Mouse (Mus musculus) hindbrain, postnatal 0 days (tissue): ENCODE results near the gene Nenf. TPM values are rescaled to one million over a fixed set of nuclear protein-coding genes. Genes with fewer than 3 reads are reported as not detected.

Experiments
- ATAC-seq: fragments of 200-750 bp; cut with Nextera tagmentation; 2 replicates; pipeline ENCODE4 v1.8.0; 2017; ENCODE audit warnings: mild to moderate bottlenecking, moderate TSS enrichment, moderate library complexity
- DNase-seq: peaks from one replicate; pipeline ENCODE4 v3.0.0-alpha.2; 2015; ENCODE audit warnings: low spot score
- H3K27ac ChIP-seq: fragments of 300-500 bp; sonication (generic); 2 replicates; pipeline ENCODE4 v1.5.1; 2014; ENCODE audit warnings: mild to moderate bottlenecking
- H3K27me3 ChIP-seq: fragments of 300-500 bp; sonication (generic); 2 replicates; pipeline ENCODE4 v1.6.1; 2014; ENCODE audit warnings: low read length, mixed read lengths; ENCODE audit not compliant: insufficient read depth
- H3K36me3 ChIP-seq: fragments of 300-500 bp; sonication (generic); 2 replicates; pipeline ENCODE4 v1.6.1; 2014; ENCODE audit warnings: low read length, mixed read lengths; ENCODE audit not compliant: insufficient read depth
- H3K4me1 ChIP-seq: fragments of 300-500 bp; sonication (generic); 2 replicates; pipeline ENCODE4 v1.6.1; 2014; ENCODE audit warnings: antibody characterized with exemption, low read length, mixed read lengths; ENCODE audit not compliant: insufficient read depth
- H3K4me2 ChIP-seq: fragments of 300-500 bp; sonication (generic); 2 replicates; pipeline ENCODE4 v1.6.1; 2014; ENCODE audit warnings: low read depth, mild to moderate bottlenecking, low read length, moderate library complexity, mixed read lengths
- H3K4me3 ChIP-seq: fragments of 300-500 bp; sonication (generic); 2 replicates; pipeline ENCODE4 v1.5.1; 2014; ENCODE audit warnings: low read length
- H3K9ac ChIP-seq: fragments of 300-500 bp; sonication (generic); replicated peaks from 2 replicates; pipeline ENCODE4 v1.6.1; 2014; ENCODE audit warnings: mild to moderate bottlenecking, low read length, moderate library complexity, mixed read lengths
- H3K9me3 ChIP-seq: fragments of 300-500 bp; sonication (generic); 2 replicates; pipeline ENCODE4 v1.6.1; 2016; ENCODE audit warnings: low read length, mixed read lengths
- CTCF ChIP-seq: IDR thresholded peaks from 2 replicates; pipeline ENCODE4 v1.5.1; 2016; ENCODE audit warnings: antibody characterized with exemption, control low read depth, low read depth
- WGBS: fragments of 180-500 bp; shearing (Covaris S2); extraction: QIAGEN DNeasy Blood & Tissue Kit; methylation state at CpG from one replicate; pipeline ENCODE4 v1.1.7; 2014; 5-methylcytosine and 5-hydroxymethylcytosine counted together
- polyA plus RNA-seq: library from polyadenylated mRNA; unstranded; fragments of >200 nt; fragmentation: Nextera tagmentation; extraction: Ambion mirVana; gene quantifications from 2 replicates; pipeline ENCODE4 v1.2.1, GENCODE M21; 2015
- total RNA-seq: library from RNA; depleted of rRNA; stranded (reverse); fragments of >200 nt; gene quantifications from 2 replicates; pipeline ENCODE4 v1.2.3, GENCODE M21; 2014; rRNA removed

Nenf gene
- 143 and 171 TPM in 2 replicates for total RNA-seq
- polyA plus RNA-seq = 177 and 182 TPM in 2 replicates

DNA sequence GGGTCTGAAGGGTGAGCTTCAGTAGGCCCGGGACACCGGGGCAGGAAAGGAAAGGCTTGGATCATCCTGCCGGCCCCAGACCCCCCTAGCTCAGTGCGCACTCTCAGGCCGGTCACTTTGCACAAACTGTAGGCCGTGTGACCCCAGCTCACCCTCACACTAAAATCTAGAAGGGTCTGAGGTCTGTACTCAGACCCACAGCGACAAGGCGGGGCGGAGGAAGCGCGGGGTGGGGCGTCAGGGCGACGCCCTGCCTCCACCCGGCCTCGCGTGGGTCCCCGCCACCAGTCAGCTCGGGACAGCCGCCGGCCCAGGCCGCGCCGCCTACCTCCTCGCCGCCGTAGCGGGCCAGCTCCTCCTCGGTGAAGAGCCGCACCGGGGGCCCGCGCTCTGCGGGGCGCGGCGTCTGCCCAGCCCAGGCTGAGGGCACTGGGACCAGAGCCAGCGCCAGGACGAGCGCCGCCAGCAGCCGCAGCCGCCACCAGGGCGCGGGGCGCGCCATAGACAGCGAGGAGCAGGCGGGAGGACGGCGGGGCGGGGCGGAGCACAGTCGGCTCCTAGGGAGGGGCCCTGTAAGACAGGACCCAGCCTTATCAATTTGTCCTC lies at the start of gene Nenf:
Gene Nenf (minus strand): TSS at position 604 of the 606 bp plus-strand sequence.
- Histone ChIP-seq H3K36me3 (no peaks in the 10 kb centered on the region), H3K27ac (peak within 1 kb of the TSS; percentile 52; the same call in 1 of the 2 replicates), H3K4me1 (peaks cover 4% of the 10 kb centered on the region; the same call in 1 of the 2 replicates), H3K9me3 (no peaks in the 10 kb centered on the region), H3K4me2 (peak within 1 kb of the TSS; percentile 63), H3K4me3 (peak within 1 kb of the TSS; percentile 48), H3K27me3 (no peaks in the 10 kb centered on the region), H3K9ac (peak within 1 kb of the TSS; percentile 62)
- TF ChIP-seq CTCF = peak; percentile 5; the same call in 1 of the 2 replicates
- WGBS = 1% methylated on average over 47 of the region's 54 CpGs
- DNase-seq (peak; percentile 76), ATAC-seq (peak; percentile 89)

DNA sequence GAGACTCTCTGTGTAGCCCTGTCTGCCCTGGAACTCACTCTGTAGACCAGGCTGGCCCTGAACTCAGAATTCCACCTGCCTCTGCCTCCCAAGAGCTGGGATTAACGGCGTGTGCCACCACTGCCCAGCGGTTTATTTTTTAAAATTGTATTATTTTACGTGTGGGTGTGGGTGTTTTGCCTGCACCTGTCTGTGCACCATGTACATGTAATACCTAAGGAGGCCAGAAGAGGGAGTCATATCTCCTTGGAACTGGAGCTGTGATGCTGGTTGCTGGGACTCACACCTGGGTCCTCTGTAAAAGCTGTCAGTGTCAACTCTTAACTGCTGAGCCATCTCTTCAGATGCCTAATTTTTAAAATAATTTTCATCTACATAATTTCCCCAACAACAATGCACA lies 46.5 kb upstream of the Nenf start:
- TF ChIP-seq CTCF = peak; percentile 43
- Histone ChIP-seq H3K9me3 (no peaks in the 10 kb centered on the region), H3K4me3 (no peak overlapping the region), H3K9ac (no peak overlapping the region), H3K27me3 (no peaks in the 10 kb centered on the region), H3K27ac (no peak overlapping the region), H3K36me3 (no peaks in the 10 kb centered on the region; the same call in 1 of the 2 replicates), H3K4me1 (no peaks in the 10 kb centered on the region), H3K4me2 (no peak overlapping the region)
- DNase-seq (no peak), ATAC-seq (no peak)
- 84% methylated on average over 4 of the region's 4 CpGs for WGBS

DNA sequence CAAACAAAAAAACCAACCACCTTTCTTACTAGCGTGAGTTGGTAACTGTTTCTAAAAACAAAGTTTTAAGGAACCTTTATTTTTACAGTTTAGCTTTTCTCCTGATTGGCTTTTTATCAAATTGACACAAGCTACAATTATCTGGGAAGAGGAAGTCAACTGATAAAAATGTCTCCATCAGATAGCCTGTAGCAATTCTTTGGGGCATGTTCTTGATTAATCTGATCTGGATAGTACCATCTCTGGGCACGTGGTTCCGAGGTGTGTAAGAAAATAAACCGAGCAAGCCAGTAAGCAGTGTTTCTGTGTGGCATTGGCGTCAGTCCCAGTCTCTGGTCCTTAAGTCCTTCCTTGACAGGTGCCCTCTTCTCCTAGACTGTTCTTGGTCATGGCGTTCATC lies 44.4 kb upstream of the Nenf start:
- H3K27ac ChIP-seq = no peak overlapping the region
- H3K4me3 ChIP-seq = no peak overlapping the region
- WGBS = 87% methylated on average over 6 of the region's 6 CpGs
- H3K36me3 ChIP-seq = peaks cover 4% of the 10 kb centered on the region; the same call in 1 of the 2 replicates
- DNase-seq (no peak), ATAC-seq (no peak)
- H3K4me1 ChIP-seq = no peaks in the 10 kb centered on the region
- no peak for TF ChIP-seq CTCF
- H3K9ac ChIP-seq = no peak overlapping the region
- no peaks in the 10 kb centered on the region for H3K27me3 ChIP-seq
- H3K9me3 ChIP-seq = no peaks in the 10 kb centered on the region
- no peak overlapping the region for H3K4me2 ChIP-seq

DNA sequence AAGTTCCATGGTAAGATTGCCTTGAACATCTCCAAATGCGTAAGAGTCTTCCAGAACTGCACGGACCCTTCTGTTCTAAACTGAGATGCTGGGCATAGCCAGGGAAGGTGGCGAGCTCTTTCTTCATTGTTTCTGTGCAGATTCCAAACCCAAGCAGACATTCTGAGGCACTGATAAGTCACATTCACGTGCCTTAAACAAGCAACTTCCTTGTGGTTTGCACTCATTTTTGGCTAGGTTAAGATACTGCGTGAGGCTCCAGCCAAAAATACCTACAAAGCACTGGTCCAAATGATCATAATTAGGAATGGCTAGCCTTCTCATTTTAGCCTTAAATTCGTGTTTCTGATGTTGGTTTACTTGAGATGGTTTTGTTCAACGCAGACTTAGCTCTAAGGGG lies 41.5 kb upstream of the Nenf start:
- no peak overlapping the region for H3K27ac ChIP-seq
- H3K9ac ChIP-seq = no peak overlapping the region
- H3K27me3 ChIP-seq = no peaks in the 10 kb centered on the region
- ATAC-seq (no peak), DNase-seq (no peak)
- no peaks in the 10 kb centered on the region for H3K9me3 ChIP-seq
- H3K4me3 ChIP-seq = no peak overlapping the region
- 90% methylated on average over 7 of the region's 7 CpGs for WGBS
- H3K36me3 ChIP-seq = peaks cover 12% of the 10 kb centered on the region; the same call in 1 of the 2 replicates
- no peak for TF ChIP-seq CTCF
- no peak overlapping the region for H3K4me2 ChIP-seq
- no peaks in the 10 kb centered on the region for H3K4me1 ChIP-seq

DNA sequence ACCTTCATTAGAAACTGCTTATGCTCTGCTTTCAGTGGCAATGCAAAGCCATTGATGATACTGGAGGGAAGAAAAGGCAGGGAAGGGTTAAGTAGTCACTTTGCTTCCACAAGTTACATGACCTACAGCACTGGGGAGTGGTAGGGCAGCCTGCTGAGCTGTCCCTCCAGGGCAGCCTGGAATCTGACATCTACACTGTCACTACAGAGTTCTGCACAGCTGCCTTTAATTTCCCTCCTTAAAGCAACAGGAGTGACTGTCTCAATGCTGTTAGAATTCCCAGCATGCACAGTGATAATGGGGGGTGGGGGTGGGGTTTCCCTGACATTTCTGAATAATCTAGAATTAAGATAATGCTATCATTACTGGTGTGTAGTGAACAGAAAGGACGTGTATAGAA lies 38.9 kb upstream of the Nenf start:
- H3K27ac ChIP-seq = no peak overlapping the region
- WGBS = 86% methylated on average over 1 of the region's 1 CpGs
- H3K9me3 ChIP-seq = no peaks in the 10 kb centered on the region
- H3K27me3 ChIP-seq = no peaks in the 10 kb centered on the region
- no peak overlapping the region for H3K4me2 ChIP-seq
- peaks cover 23% of the 10 kb centered on the region; the same call in 1 of the 2 replicates for H3K36me3 ChIP-seq
- H3K9ac ChIP-seq = no peak overlapping the region
- no peaks in the 10 kb centered on the region for H3K4me1 ChIP-seq
- no peak for TF ChIP-seq CTCF
- no peak for DNase-seq
- no peak for ATAC-seq
- H3K4me3 ChIP-seq = no peak overlapping the region

DNA sequence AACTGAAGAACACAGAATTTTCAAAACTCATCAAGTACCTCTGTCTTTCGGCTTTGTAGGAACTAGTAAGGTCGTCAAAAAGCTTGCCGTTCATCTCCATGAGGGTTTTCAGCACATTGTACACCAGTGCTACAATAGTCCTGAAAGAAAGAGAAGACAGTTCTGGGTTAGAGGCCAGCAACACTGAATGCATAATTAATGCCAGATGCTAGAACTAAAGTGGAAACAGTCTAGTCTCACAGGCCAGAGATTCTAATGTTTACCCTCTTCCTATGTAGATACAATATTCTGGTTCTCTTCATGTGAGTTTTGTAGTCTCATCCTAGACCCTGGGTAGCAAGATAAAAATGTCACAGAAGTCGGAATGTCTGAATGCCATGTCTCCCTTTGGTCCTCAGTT lies 35.8 kb upstream of the Nenf start:
- DNase-seq (no peak), ATAC-seq (no peak)
- TF ChIP-seq CTCF = no peak
- Histone ChIP-seq H3K4me2 (no peak overlapping the region), H3K4me1 (no peaks in the 10 kb centered on the region), H3K36me3 (peaks cover 41% of the 10 kb centered on the region; the same call in 1 of the 2 replicates), H3K4me3 (no peak overlapping the region), H3K27me3 (no peaks in the 10 kb centered on the region), H3K9me3 (no peaks in the 10 kb centered on the region), H3K27ac (no peak overlapping the region), H3K9ac (no peak overlapping the region)
- WGBS = 66% methylated on average over 4 of the region's 4 CpGs
